Mouse (Mus musculus) left cerebral cortex, adult 6 months (tissue): ENCODE data around the gene Tdpoz4. TPM values are rescaled to one million over a fixed set of nuclear protein-coding genes. Genes with fewer than 3 reads are reported as not detected.

Experiments used
- long read RNA-seq, 2 experiments: library from polyadenylated mRNA; unstranded; transcript quantifications; one replicate each; pipeline ENCODE4 v2.0.0; 2019 to 2020
- polyA plus RNA-seq: library from polyadenylated mRNA; unstranded; fragments of <200 nt; fragmentation: Nextera tagmentation; gene quantifications from 2 replicates; pipeline ENCODE4 v1.2.3, GENCODE M21; 2021

The Tdpoz4 gene
- polyA plus RNA-seq, result not detected in 2 replicates
- long read RNA-seq, experiment 1, result 0 reads
- long read RNA-seq, experiment 2, result 0 reads

GRCm38 (mm10) chr3:93796098-93796497, at the start of gene Tdpoz4:
TSS of gene Tdpoz4 (plus strand) at chr3:93796398.

GRCm38 (mm10) chr3:93772700-93773099, 23.5 kb upstream of the Tdpoz4 start, which contains the start of gene Gm5773:
TSS of gene Gm5773 (plus strand) at chr3:93773000.

GRCm38 (mm10) chr3:93825720-93826119, 29.5 kb downstream of the Tdpoz4 start, which contains the start of gene Tdpoz3:
TSS of gene Tdpoz3 (plus strand) at chr3:93826020.

Other genes starting within 250 kb of the Tdpoz4 start
- gene S100a10, start 241.3 kb upstream of the Tdpoz4 start, polyA plus RNA-seq, result 113 and 115 TPM in 2 replicates
- not detected in 2 replicates for gene Tdpoz2, start 143.7 kb upstream of the Tdpoz4 start, polyA plus RNA-seq
- not detected in 2 replicates for gene Tdpoz1, start 120.1 kb upstream of the Tdpoz4 start, polyA plus RNA-seq
- gene Gm37596, start 103.3 kb upstream of the Tdpoz4 start, polyA plus RNA-seq, result not detected in 2 replicates
- gene Gm5773, start 23.4 kb upstream of the Tdpoz4 start, polyA plus RNA-seq, result not detected in 2 replicates
- gene Tdpoz3, start 29.6 kb downstream of the Tdpoz4 start, polyA plus RNA-seq, result not detected in 2 replicates
- gene Gm9117, start 147.1 kb downstream of the Tdpoz4 start, polyA plus RNA-seq, result not detected in 2 replicates
- gene Tdpoz5, start 164.9 kb downstream of the Tdpoz4 start, polyA plus RNA-seq, result not detected in 2 replicates